Mouse (Mus musculus) gastrocnemius, postnatal 10 days (tissue): ENCODE data around the gene Btbd1. TPM values are rescaled to one million over a fixed set of nuclear protein-coding genes. Genes with fewer than 3 reads are reported as not detected.
A peak's percentile ranks its signal among the peaks of the same experiment; 100 is the strongest.
"Not testable (repeated sequence)": the region's sequence is repeated elsewhere in the genome, so short reads cannot be mapped to it uniquely, and the experiment has no call there.

Experiments used
- DNase-seq: peaks from one replicate; pipeline ENCODE4 v3.0.0; 2021; ENCODE audit warnings: mixed read lengths
- total RNA-seq, 2 experiments: library from RNA; stranded (reverse); gene quantifications; 2 replicates each; pipeline ENCODE4 v1.2.3; 2021

Btbd1 gene
- total RNA-seq, 2 experiments from 2014 or later, result 214 to 229 TPM

DNA sequence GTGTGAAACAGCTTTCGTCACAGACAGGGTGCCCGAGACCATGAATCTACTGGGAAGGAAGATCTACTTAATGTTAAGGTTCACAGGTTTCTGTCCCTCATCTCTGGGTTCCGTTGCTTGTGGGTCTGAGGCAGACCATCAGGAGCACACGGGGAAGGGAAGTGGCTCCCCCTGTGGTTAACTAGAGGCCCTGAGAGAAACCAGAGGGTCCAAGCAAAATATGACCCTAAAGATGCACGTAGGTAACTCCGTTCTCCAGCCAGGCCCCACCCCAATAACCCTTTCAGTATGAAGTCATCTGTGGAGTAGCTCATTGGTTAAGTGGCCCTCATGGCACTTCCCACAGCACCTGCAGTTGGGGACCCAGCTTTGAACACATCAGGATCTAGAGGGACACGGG lies 20.4 kb upstream of the Btbd1 start:
- no peak for DNase-seq

DNA sequence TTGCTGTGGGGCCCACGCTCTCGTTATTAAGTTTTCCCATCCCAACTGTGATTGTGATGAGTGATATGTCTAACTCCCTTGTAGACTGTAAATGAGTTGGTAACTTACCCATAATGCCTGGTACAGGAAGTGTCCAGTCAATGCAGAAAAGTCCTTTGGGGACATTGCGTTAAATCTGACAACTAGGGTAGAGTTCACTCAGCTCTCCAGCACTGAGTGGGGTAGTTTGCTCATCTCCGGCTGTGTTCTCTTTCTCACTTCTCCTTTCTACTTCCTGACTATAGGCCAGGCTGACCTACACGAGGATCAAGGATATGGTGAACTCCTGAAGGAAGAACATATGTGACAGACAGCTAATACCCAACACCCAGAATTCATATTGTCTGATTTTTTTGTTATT lies 20.0 kb upstream of the Btbd1 start:
- DNase-seq, result no peak

DNA sequence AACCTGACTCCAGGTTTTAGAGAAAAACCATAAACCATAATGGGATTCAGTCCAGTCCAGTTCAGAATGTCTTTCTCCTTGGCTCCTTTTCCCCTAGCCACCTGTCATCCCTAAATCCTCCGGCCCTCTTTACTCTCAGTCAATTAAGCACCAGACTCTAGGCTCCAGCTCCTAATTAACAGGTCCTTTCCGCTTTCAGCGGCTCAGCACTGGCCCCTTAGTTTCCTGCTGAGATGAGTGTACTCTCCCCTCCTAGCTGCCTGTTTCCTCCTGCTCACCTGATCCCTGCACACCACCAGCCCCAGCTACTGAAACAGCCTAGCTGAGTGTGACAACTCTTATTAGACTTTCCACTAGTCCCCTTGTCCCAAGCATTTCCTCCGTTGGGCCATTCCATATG lies 18.5 kb upstream of the Btbd1 start:
- no peak for DNase-seq

DNA sequence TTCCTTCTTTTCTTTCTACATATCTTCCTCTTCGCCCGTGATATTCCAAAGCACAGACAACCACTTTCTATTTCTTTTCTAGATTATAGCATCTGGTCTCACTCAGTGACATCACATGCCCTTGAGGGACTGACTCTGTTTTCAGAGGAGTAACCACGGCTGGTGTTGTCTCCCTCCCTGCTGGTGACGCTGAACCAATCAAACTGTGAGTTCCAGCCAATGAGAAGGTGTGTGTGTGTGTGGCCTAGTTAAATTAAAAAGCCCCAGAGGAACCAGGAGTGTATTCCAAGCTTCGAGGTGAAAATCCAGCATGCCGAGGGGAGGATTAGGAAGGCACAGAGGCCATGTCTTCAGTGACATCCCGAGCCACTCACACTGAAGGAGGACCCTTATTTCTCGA lies 17.8 kb upstream of the Btbd1 start:
- DNase-seq, result no peak

DNA sequence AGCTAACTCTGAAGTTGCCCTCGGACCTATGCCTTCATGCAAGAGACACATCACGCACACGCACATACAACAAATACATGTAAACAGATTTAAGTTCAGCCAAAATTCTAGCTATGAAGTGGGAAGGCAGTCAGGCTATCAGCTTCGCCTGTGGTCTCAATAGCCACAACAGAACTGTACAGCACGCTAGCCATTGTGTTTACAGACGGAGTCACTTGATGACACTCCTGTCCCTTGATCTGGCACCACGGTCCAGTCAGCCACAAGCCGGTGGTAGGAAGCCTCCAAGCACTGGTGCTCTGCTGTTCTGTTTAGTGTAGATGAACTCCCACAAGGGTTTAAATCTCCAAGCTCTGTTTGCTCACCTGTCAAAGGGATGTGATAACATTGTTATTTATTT lies 16.8 kb upstream of the Btbd1 start:
- no peak for DNase-seq

DNA sequence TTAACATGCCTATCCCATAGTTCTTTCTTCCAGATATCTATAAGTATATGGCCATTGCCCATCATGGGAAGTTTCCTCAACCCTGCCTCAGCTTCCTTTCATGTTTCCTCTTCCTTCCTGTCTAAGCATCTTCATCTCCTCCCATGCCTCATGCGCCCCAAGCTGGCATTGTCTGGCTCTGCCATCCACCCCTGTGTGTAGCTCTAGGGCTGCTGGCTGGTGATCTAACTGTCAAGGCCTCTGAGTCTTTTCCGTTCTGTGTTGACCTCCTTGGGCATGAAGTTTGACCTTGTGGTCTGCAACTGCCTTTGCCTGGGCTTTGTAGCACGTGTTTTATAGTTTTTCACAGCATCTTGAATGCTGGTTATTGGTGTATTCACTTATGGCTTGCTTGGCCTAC lies 16.1 kb upstream of the Btbd1 start:
- no peak for DNase-seq

DNA sequence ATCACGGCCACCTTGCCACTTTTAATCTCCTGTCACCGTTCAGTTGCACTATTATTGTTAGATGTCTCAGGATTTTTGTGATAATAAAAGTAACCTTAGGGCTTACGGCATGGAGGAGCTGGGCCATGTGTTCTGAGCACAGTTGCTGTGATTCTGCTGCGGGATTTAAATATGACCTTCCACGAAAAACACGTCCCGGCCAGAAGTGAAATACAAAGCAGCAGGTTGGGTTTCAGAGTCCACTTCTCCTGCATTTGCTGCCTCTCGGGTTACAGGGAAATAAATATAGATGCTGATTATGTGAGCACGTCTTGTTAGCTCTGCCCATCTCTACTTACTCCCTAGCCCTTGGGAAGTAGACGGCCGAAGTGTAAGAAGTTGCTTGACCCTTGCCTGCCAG lies 15.6 kb upstream of the Btbd1 start:
- no peak for DNase-seq

DNA sequence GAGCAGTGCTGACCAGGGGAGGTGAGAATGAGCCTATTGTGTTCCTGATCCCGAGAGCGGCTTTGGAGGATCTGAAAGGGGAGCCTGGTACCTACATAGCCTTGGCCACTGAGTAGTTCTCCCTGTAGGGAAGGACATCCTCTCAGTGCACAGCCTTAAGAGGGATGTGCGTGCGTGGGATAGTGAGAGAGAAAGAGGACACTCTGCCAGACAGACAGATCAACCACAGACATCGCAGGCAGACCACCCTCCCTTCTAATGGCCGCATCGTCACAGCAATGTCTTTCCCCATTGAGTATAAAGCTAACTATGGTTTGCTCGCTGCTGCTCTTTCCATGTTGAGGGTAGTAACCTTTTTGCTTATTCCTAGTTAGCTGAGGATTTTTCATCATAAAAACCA lies 14.7 kb upstream of the Btbd1 start:
- no peak for DNase-seq

DNA sequence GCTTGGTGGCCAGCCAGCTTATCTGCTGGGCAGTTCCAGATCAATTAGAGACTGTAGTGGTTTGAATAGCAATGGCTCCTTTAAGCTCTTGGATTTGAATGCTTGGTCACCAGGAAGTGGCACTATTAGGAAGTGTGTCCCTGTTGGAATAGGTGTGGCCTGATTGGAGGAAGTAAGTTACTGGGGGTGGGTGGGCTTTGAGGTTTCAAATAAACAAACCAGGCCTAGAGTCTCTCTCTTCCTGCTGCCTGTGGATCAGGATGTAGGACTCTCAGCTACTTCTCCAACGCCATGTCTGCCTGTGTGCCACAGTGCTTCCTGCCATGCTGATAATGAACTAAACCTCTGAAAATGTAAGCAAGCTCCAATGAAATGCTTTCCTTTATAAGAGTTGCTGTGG lies 13.8 kb upstream of the Btbd1 start:
- no peak for DNase-seq

DNA sequence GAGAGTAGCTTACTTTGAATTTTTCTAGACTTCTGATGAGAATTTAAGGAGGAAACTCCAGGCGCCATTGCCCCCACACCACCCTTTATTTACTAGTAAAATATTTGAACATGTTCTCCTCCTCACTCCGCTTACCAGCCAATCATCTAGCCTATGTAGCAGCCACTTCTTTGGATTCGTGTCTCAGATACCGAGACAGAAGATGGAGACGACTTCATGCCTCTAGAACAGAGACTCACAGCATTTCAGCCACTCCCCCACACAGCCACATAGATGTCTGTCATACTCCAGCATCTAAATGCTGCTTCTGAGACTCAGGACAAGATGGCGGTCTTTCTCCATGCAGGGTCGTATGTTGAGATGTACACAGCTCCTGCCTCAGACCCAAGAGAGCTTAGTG lies 12.9 kb upstream of the Btbd1 start:
- DNase-seq, result no peak

DNA sequence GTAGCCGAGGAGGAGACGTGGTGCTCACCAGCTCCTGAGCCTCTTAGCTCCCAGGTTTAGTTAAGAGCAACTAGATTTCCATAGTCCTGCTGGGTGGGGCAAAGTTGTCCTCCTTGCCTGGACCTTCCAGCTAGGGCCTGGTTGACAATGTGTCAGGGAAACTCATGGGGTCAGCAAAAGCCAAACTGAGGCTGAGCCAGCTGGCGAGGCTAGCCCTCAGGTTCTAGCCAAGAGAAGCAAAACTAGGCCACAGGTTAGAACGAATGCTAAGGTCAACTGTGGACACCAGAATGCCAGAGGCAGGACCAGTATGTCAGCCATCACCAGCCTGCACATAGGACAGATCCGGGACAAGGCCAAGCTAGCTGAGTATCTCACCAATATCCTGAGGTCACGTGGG lies 12.2 kb upstream of the Btbd1 start:
- peak; percentile 44 for DNase-seq

DNA sequence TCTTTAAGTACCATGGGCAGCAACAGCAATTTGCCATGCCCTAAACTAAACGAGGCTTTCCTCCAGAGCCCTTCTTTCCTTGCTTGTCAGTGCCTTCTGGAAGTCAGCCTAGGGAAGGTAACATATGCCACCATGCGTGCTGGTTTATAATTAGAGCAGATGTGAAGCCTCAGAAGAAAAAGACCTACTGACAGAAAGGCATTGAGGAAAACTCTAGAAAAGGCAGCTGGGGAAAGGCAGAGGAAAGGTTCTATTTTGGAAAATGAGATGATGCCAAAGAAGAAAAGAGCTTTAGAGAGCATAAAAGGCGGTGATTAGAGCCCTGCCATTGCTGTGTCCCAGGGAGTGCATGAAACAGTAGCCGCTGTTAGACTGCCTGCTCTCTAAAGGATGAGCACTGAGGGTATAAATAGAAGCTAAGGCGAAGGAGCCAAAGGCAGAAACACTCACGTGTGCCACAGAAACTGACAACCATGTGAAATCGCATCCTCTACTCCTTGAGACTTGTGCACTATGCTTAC lies 11.5 kb upstream of the Btbd1 start:
- no peak for DNase-seq

DNA sequence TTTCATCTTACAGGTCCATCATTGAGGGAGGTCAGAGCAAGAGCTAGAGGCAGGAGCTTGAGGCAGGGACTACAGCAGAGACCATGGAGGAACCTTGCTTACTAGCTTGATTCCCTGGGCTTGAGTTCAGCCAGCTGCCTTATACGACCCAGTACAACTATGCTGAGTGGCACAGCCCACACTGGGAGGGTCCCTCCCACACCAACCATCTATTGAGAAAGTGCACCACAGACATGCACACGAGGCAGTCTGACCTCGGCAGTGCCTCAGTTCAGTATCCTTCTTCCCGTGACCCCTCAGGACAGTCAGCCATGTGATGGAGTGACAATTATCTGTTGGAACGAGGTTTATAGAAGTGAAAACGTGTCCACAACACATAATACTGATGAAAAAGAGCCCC lies 10.5 kb upstream of the Btbd1 start:
- no peak for DNase-seq

DNA sequence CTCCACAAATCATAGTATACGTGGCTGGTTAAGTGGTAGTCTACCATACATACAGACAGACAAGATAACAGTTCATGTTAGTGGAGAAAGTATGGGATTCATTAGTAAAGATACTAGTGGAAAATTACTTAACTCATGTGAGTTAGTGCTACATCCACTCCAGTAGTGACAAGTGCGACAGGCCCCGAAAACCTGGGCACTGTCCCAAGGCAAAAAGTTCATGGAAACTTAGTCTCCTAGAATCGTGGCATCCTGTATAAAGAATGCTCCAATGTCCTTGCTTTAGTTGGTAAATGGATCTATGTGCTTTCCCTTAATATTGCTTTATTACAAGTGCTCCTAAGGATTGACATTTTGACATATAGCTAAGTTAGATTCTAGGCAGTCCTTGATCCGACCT lies 8.5 kb upstream of the Btbd1 start:
- DNase-seq, result not testable (repeated sequence)

DNA sequence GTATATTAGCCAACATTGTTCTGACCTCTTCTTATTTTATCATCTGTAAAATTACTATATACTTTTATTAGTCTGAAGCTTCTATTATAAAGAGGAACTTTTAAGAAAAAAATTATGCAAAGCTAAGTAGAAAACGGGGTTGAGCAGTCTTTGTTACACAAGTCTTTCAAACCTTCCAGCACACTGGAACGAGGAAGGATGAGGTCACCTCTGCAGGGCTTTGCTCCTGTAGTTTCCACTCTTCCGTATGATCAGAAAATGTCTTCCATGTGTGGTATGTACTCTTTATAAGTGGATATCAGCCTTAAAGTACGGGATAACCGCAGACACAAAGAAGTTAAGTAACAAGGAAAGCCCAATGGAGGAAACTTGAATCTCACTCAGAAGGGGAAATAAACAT lies 6.2 kb upstream of the Btbd1 start:
- no peak for DNase-seq

DNA sequence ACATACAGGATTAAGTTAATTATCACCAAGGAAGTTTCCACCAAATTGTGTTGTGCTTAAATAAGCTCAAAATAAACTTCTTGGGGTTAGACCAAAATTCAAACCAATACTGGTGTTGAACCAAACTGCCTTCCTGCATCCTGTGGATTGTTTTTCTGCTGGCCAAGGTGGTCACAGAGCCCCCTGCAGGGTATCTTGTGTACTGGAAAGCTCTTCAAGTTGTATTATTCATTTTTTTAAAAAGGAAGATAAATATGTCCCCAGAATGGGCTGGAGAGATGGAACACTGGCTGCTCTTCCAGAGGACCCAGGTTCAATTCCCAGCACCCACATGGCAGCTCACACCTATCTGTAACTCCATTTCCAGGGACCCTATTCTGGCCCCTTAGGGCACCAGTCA lies 5.6 kb upstream of the Btbd1 start:
- DNase-seq, result no peak

DNA sequence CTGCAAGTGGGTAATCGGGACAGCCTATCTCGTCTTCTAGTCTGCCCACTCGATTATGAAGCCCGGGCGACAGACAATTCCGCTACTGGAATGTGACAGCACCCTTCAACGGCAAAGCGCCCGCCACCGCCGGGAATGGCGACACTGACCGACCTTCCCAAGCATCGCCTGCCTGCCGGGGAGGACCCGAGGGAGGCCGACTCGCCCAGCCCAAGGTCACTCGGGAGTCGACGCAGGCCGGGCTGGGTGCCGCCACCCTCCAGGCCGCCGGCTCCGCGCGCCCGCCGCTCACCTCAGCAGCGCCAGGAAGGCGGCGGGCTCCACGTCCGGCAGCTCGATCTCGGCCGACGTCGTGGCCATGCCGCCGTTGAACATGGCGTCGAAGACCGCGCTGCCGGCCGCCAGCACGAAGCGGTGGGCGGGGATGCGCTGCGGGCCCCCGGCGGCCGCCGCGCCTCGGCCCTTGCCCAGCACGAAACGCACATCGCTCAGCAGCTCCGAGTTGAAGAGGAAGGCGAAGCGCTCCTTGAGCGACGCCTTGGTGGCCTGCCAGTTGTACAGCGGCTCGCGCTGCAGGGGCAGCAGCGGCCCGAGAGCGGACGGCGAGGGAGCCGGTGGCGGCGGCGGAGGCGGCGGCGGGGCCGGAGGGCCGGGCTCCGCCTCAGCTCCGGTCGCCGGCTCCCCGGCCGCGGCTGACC lies 401 bp downstream of the Btbd1 start:
- peak; percentile 65 for DNase-seq

DNA sequence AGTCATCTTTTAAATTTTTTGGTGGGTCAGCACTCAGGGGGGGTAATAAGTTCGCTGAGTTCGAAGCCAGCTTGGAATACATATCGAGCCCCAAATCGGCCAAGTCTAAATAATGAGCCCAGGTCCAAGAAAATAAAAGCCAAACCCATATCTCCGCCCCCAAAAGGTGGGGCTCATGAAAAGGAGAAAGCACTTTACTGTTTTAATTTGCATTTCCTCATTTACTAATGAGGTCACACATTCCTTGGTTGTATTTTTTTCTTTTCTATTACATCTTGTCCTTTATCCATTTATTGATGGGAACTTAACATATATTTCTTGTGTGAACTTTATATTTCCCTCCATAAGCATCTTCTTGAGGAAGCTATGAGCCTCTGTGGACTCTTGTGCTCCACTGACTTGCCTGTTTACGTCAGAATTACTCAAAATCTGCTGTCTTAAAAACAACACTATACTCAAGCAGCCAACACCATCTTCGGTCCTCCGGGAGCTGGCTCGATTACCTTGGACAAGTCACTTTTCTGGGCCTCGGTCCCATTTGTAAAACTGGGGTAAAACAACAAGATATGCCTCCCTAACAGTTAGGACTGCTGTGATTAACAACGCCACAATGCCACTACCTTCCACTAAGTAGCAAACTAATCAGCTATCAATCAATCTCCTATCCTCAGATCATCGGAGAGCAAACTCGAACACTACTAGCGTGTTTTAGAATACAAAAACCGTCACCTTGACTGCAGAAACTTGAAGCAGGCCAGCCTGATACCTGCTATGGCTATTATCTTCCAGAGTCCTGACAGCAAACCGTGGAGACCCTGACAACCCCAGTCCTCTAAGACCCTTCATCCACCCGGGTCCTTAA lies 1.2 kb downstream of the Btbd1 start:
- DNase-seq, result no peak

DNA sequence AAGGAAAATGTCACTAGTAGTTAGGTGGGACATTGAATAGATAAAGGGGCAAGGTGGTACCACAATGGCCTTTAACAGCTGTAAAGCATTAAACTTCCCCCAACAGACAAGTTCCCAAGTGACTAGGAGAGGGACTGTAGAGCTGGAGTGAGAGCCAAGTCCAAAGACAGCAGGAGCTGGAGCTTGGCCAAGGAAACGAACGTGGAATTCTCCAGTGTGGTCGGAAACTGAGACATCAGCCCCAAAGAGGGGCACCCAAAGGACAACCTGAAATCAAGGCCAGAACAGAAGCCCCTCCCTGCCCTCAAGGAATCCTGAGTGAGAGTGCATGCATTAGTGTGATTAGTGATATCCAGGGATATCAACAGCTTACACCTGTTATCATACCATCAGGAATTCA lies 3.9 kb downstream of the Btbd1 start:
- DNase-seq, result peak; percentile 28

DNA sequence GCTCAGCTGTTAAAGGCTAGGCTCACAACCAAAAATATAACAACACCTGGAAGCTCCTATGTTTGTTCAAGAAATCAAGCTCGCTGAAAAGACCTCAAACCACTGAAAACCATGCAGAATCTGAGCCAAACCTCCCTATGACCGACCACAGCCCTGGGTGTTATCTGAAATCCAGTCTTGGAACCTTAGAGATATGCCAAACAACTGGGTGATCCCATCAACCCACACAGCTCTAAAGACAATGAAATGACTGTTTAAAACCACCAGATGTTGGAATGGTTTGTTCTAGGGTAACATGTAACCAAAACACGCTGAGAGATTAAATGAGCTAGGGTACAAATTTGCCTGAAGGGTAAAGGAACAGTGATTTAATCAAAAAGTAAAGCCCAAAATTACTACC lies 4.3 kb downstream of the Btbd1 start:
- DNase-seq, result no peak

DNA sequence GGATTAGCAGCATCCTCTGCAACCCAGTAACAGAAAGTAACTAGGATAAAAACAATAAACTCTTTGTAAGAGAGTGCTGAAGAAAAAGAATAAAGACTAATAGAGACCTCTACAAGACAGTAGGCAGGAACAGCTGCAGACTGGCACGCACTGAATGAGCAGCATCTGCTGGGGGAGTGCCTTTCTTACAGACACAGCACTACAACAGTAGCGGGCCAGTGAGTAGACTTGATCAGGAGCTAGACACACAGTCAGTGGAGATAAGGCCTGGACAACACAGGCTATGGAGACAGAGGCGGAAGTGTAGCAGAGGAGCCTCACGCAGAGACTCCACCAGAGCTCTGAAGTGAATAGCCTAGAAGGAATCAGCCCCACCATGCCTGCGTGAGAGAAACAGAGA lies 23.2 kb downstream of the Btbd1 start:
- DNase-seq, result no peak

DNA sequence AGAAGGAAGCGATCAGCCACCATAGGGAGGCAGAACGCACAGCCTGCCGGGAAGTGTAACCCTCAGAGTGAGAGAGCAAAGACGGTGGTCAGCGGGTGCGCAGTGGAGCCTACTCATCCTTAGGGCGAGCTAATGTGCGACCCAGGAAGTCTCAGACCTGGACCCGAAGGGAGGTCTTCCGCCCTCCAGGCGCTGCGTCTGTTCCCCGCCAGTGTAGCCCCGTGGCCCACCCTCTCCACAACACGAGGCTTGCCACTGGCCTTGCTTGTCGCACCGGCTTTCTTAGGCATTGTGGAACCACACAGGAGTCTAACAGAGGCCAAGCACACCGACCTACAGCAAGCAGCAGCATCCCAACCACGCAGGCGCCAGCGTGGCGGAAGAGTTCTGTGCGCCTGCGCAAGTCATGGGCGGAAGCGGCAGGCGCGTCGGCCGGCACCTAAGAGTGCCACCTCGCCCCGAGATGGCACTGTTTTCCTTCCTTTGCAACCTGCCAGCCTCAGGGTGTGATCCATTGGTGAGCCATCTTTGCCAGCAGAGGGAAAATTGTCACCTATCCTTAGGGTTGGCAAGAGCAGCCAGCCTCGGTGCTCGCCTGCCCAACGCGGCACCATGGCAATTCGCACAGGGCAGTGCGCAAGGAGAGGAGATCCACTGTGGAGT lies 40.0 kb downstream of the Btbd1 start, which contains the start of gene 3110040N11Rik:
TSS of gene 3110040N11Rik (minus strand) at position 384 of the 663 bp plus-strand sequence.
- DNase-seq, result peak; percentile 80

DNA sequence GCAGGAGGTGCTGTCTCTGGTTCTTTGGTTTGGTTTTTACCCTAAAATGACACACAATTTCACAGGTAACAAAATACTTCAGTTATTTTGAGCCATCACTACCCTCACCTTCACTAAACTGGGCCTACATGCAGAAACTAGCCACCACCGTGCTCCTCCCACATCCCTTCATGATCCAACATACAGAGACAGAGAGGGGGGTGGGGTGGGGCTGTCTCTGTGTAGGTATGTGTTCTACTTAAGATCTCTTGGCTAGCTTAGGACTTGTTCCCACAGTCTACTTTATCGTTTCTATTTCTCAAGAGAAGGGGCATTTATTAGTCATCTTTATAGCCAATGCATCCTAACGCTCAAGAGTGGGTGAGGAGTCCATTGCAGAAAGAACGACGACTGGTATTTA lies 40.7 kb downstream of the Btbd1 start:
- peak; percentile 8 for DNase-seq
